Mouse (Mus musculus) myocyte (in vitro differentiated cells): Measurements from ENCODE around the gene Zmynd8.

Source experiments
- CEBPB ChIP-seq: IDR thresholded peaks from 2 replicates; pipeline ENCODE4 v1.6.1; 2011; ENCODE audit warnings: mild to moderate bottlenecking, moderate library complexity; ENCODE audit not compliant: poor library complexity, insufficient read depth, severe bottlenecking
- MAX ChIP-seq: IDR thresholded peaks from one replicate; pipeline ENCODE4 v1.6.1; 2011; ENCODE audit warnings: low read depth, mild to moderate bottlenecking, control low read depth
- POLR2A ChIP-seq: IDR thresholded peaks from one replicate; pipeline ENCODE4 v1.6.1; 2011; ENCODE audit warnings: low read depth, mild to moderate bottlenecking, control low read depth, moderate library complexity; ENCODE audit not compliant: insufficient read length

GRCm38 (mm10) chr2:165899923-165900322 is 1.1 kb upstream of the Zmynd8 start:
- no peak for TF ChIP-seq CEBPB
- TF ChIP-seq MAX = no peak
- no peak for TF ChIP-seq POLR2A
